In the genomic region with DNA sequence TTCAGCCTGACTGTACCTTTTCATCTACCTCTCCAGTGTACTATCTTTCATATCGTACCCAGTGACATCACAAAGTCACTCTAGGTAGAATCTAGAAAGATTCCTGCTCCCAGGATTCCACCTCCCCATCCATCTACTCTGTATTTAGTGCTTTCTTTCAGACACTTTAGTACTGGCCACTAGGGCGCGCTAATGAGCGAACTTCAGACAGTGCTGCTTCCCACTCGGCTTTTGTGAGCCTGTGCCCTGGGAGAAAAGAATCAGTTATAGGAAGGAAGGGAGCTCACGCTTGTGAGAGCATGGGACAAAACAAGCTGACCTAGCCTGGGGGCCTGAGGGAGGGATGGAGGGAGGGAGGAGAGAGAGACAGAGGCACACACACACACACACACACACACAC, we compare ENCODE assay signal across 8 mouse cellular contexts.
DNase-seq lines count a peak whose midpoint lies in the region; ATAC-seq and TF ChIP-seq lines count a peak whose summit lies in the region.
"Had no signal": no experiment of that assay in that cellular context is flagged by ENCODE, and none has a peak within 500 bp of the region (broad histone marks: within the 10 kb centered on the region; RNA-seq: fewer than 3 reads in every experiment).

No protein-coding gene starts in this region.

- H3K9me3 ChIP-seq in ES-E14 (ENCODE audit: control insufficient read depth, insufficient read depth, low read depth, low read length) = no peaks in the 10 kb centered on the region
- H3K9me3 ChIP-seq in hindbrain, postnatal 0 days (ENCODE audit: low read length) = no peaks in the 10 kb centered on the region
- H3K9me3 ChIP-seq in lung, embryonic 14.5 days (ENCODE audit: low read depth, low read length) = no peaks in the 10 kb centered on the region
- H3K9me3 ChIP-seq in stomach, postnatal 0 days (ENCODE audit: control insufficient read depth, low read length) = no peaks in the 10 kb centered on the region
- H3K9me3 ChIP-seq: embryonic facial prominence, embryonic 13.5 days had no signal

- TF ChIP-seq CTCF in kidney, adult 2 months (conservative IDR thresholded peaks at IDR 0.05; ENCODE audit: insufficient read depth, insufficient read length, low read depth, low read length) = peak; percentile 43
- TF ChIP-seq CTCF in hindbrain, postnatal 0 days (IDR thresholded peaks at IDR 0.05; ENCODE audit: low read depth) = peak; percentile 66
- peak; percentile 53 for TF ChIP-seq CTCF in lung, embryonic 14.5 days (IDR thresholded peaks at IDR 0.05; ENCODE audit: low read depth)
- TF ChIP-seq CTCF in stomach, postnatal 0 days (IDR thresholded peaks at IDR 0.05; ENCODE audit: low read depth) = peak; percentile 75

- H3K4me3 ChIP-seq in kidney, adult 2 months (ENCODE audit: insufficient read depth, low read depth, low read length) = no peak overlapping the region
- no peak overlapping the region for H3K4me3 ChIP-seq in ES-E14 (ENCODE audit: insufficient read depth in 1 of 2, low read depth in 1 of 2, low read length in 2 of 2, poor library complexity in 1 of 2, severe bottlenecking in 1 of 2)
- no peak overlapping the region for H3K4me3 ChIP-seq in hindbrain, postnatal 0 days (ENCODE audit: low read length)
- H3K4me3 ChIP-seq in lung, embryonic 14.5 days (ENCODE audit: low read depth, low read length) = no peak overlapping the region
- H3K4me3 ChIP-seq in stomach, postnatal 0 days (ENCODE audit: low read depth, low read length) = no peak overlapping the region
- H3K4me3 ChIP-seq: embryonic facial prominence, embryonic 13.5 days had no signal

- no peaks in the 10 kb centered on the region for H3K4me1 ChIP-seq in kidney, adult 2 months (ENCODE audit: control insufficient read depth, insufficient read depth, low read length)
- H3K4me1 ChIP-seq in ES-E14 (ENCODE audit: control insufficient read depth in 2 of 2, insufficient read depth in 2 of 2, low read length in 2 of 2, poor library complexity in 1 of 2) = peaks cover 0 to 3% of the 10 kb centered on the region in 2 experiments; a peak in 1 of 4 replicates
- H3K4me1 ChIP-seq in hindbrain, postnatal 0 days (ENCODE audit: insufficient read depth, low read length) = no peaks in the 10 kb centered on the region
- no peaks in the 10 kb centered on the region for H3K4me1 ChIP-seq in lung, embryonic 14.5 days (ENCODE audit: insufficient read depth)
- no peaks in the 10 kb centered on the region for H3K4me1 ChIP-seq in stomach, postnatal 0 days (replicated peaks; ENCODE audit: control insufficient read depth, insufficient read depth)

- ATAC-seq in hindbrain, postnatal 0 days = peak; percentile 24; the same call in 1 of the 2 replicates
- no peak for ATAC-seq in lung, embryonic 14.5 days (ENCODE audit: insufficient read depth)
- ATAC-seq in stomach, postnatal 0 days (ENCODE audit: low FRiP score, low TSS enrichment) = 0 out of 2 replicates have a peak, but pooled peaks have one; percentile 51

- TF ChIP-seq POLR2A in kidney, adult 2 months (IDR thresholded peaks at IDR 0.05; ENCODE audit: low read depth, low read length) = no peak

- 17% methylated on average over 6 of the region's 6 CpGs for WGBS in kidney, adult 2 months
- WGBS in hindbrain, postnatal 0 days = 24% methylated on average over 6 of the region's 6 CpGs
- WGBS in lung, embryonic 14.5 days = 22% methylated on average over 6 of the region's 6 CpGs
- 23% methylated on average over 6 of the region's 6 CpGs for WGBS in stomach, postnatal 0 days

- H3K27me3 ChIP-seq in kidney, adult 2 months (replicated peaks; ENCODE audit: control insufficient read depth, insufficient read depth, low read length) = no peaks in the 10 kb centered on the region
- H3K27me3 ChIP-seq in hindbrain, postnatal 0 days (ENCODE audit: insufficient read depth, low read length) = no peaks in the 10 kb centered on the region
- H3K27me3 ChIP-seq in lung, embryonic 14.5 days (ENCODE audit: insufficient read depth, low read length) = no peaks in the 10 kb centered on the region
- H3K27me3 ChIP-seq in stomach, postnatal 0 days (ENCODE audit: control insufficient read depth, insufficient read depth, low read length) = no peaks in the 10 kb centered on the region
- H3K27me3 ChIP-seq: embryonic facial prominence, embryonic 13.5 days had no signal

- no peaks in the 10 kb centered on the region for H3K36me3 ChIP-seq in kidney, adult 2 months (ENCODE audit: control insufficient read depth, insufficient read depth, low read length)
- H3K36me3 ChIP-seq in ES-E14 (ENCODE audit: control insufficient read depth, insufficient read depth, low read length, poor library complexity, severe bottlenecking) = no peaks in the 10 kb centered on the region
- H3K36me3 ChIP-seq in hindbrain, postnatal 0 days (ENCODE audit: insufficient read depth, low read length) = no peaks in the 10 kb centered on the region
- no peaks in the 10 kb centered on the region for H3K36me3 ChIP-seq in lung, embryonic 14.5 days (ENCODE audit: insufficient read depth)
- no peaks in the 10 kb centered on the region for H3K36me3 ChIP-seq in stomach, postnatal 0 days (ENCODE audit: control insufficient read depth, insufficient read depth, low read length)

- TF ChIP-seq EP300 in stomach, postnatal 0 days (optimal IDR thresholded peaks at IDR 0.05) = no peak

- peak; percentile 21 for DNase-seq in kidney, adult 2 months
- no peak for DNase-seq in kidney, adult 11 months
- peak; percentile 33 for DNase-seq in ES-E14 (ENCODE audit: low read depth, low spot score)
- DNase-seq in c-Kit-negative CD71-positive TER-119-positive erythroid progenitor cells, embryonic 14.5 days (ENCODE audit: low read depth, low spot score) = peak; percentile 9
- DNase-seq in hindbrain, postnatal 0 days (ENCODE audit: low spot score) = peak; percentile 51
- peak; percentile 66 for DNase-seq in lung, embryonic 14.5 days
- peak; percentile 53 for DNase-seq in stomach, postnatal 0 days (ENCODE audit: low spot score)

- no peak overlapping the region for H3K27ac ChIP-seq in kidney, adult 2 months (ENCODE audit: insufficient read depth, low read depth, low read length)
- no peak overlapping the region for H3K27ac ChIP-seq in ES-E14 (ENCODE audit: insufficient read depth, low read depth, low read length, poor library complexity, severe bottlenecking)
- no peak overlapping the region for H3K27ac ChIP-seq in hindbrain, postnatal 0 days
- H3K27ac ChIP-seq in lung, embryonic 14.5 days (ENCODE audit: low read depth) = no peak overlapping the region
- H3K27ac ChIP-seq in stomach, postnatal 0 days (replicated peaks) = no peak overlapping the region
- H3K27ac ChIP-seq: embryonic facial prominence, embryonic 13.5 days had no signal

- H3K9ac ChIP-seq in ES-E14 (ENCODE audit: insufficient read depth, low read depth, low read length, poor library complexity, severe bottlenecking) = no peak overlapping the region
- H3K9ac ChIP-seq in hindbrain, postnatal 0 days (replicated peaks; ENCODE audit: low read length) = no peak overlapping the region
- no peak overlapping the region for H3K9ac ChIP-seq in lung, embryonic 14.5 days
- H3K9ac ChIP-seq in stomach, postnatal 0 days (ENCODE audit: low read length) = no peak overlapping the region
- H3K9ac ChIP-seq: embryonic facial prominence, embryonic 13.5 days had no signal

- H3K4me2 ChIP-seq in hindbrain, postnatal 0 days (ENCODE audit: low read depth, low read length) = no peak overlapping the region
- H3K4me2 ChIP-seq in lung, embryonic 14.5 days = no peak overlapping the region
- H3K4me2 ChIP-seq in stomach, postnatal 0 days (replicated peaks; ENCODE audit: low read depth) = no peak overlapping the region
- H3K4me2 ChIP-seq: embryonic facial prominence, embryonic 13.5 days had no signal

- in situ Hi-C loops in ES-E14 (cut with MboI; ENCODE audit: low sequenced_read_pairs in 2 of 2, unreplicated experiment in 2 of 2) = no loop called here

TF ChIP-seq in ES-E14, 5 proteins besides CTCF, POLR2A, EP300 and RAD21:
- no peak for TF ChIP-seq MAFK (IDR thresholded peaks at IDR 0.05; ENCODE audit: insufficient read depth, low read depth, low read length)
- no peak for TF ChIP-seq ZNF384 (IDR thresholded peaks at IDR 0.05; ENCODE audit: low read depth, low read length)
- TF ChIP-seq CHD2 (IDR thresholded peaks at IDR 0.05; ENCODE audit: low read depth, low read length) = no peak
- TF ChIP-seq ZC3H11A (IDR thresholded peaks at IDR 0.05; ENCODE audit: borderline replicate concordance, low read depth, low read length) = no peak
- TF ChIP-seq HCFC1 (IDR thresholded peaks at IDR 0.05; ENCODE audit: borderline replicate concordance, insufficient read depth, low read length) = no peak
